Mouse (Mus musculus) gastrocnemius, adult 18-20 months (tissue): ENCODE data around the gene Bcl2l10. TPM values are rescaled to one million over a fixed set of nuclear protein-coding genes. Genes with fewer than 3 reads are reported as not detected.

Source experiments
- DNase-seq: peaks from one replicate; pipeline ENCODE4 v3.0.0; 2021; ENCODE audit warnings: low spot score
- long read RNA-seq, 2 experiments: library from polyadenylated mRNA; stranded (forward); transcript quantifications; one replicate each; pipeline ENCODE4 v2.0.0; 2021
- total RNA-seq, 2 experiments: library from RNA; stranded (reverse); gene quantifications; 2 replicates each; pipeline ENCODE4 v1.2.3; 2021

The Bcl2l10 gene
- not detected for total RNA-seq
- long read RNA-seq, experiment 1: 0 reads
- long read RNA-seq, experiment 2: 0 reads

DNA sequence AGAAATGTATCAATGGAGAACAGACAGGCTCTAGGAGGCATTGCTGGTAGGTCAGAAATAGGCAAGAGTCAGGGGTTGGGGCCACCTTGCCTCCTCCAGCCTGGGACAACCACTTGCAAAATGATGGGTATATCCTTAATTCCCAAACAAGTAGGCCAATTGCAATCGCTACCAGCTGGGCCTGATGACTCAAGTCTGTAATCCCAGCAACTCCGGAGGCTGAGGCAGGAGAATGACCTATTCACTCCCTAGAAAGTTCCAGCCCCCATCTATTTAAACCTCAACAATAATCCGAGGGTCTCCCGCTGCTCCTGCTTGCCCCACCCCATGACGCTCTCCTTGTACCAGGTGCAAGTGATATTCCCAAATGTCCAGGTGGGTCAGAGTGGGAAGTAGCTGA lies at the start of gene Bcl2l10:
Gene Bcl2l10, plus strand, starts transcription at position 301 of the 400 bp plus-strand sequence.
- DNase-seq: no peak

- DNase-seq: no peak
These were observed 48.2 kb upstream of the Bcl2l10 start for GRCm38 (mm10) chr9:75299342-75299741.

DNA sequence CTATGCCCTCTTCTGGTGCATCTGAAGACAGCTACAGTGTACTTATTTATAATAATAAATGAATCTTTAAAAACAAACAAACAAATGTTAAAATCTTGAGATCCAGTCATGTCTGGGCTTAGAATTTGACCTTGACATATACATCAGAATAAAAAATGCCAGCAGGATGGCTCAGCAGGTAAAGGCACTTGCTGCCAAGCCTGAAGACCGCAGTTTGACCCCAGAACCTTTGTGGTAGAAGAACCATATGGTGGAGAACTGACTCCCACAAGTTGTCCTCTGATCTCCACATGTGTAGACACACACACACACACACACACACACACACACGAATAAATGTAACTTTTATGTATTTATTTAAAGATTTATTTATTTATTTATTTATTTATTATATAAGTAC lies 44.5 kb upstream of the Bcl2l10 start:
- DNase-seq: no peak

DNA sequence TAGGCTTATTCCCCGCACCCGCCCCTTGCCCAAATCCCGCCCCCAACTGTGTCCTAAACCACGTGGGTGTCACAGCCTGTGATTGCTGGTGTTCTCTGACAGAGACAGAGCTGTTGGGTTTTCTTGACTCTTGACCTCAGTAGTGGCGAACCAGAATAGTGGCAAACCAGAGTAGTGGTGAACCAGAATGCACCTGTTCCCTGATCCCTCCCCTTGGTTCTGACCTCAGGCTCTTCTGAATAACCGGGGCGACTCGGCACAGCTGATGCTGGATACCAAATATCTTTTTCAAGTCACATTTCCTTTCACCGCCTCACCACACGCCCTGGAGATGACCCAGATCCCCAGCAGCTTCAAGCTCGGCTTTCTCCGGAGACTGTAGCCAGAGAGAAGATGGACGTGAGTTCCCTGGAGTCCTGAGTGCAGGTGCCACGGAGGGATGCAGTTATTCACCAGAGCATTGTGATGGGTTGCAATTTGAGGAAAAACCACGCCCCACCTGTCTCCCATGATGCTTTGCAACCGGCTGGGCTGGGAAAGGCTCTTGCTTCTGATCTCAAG lies 43.8 kb upstream of the Bcl2l10 start:
- DNase-seq: no peak

DNA sequence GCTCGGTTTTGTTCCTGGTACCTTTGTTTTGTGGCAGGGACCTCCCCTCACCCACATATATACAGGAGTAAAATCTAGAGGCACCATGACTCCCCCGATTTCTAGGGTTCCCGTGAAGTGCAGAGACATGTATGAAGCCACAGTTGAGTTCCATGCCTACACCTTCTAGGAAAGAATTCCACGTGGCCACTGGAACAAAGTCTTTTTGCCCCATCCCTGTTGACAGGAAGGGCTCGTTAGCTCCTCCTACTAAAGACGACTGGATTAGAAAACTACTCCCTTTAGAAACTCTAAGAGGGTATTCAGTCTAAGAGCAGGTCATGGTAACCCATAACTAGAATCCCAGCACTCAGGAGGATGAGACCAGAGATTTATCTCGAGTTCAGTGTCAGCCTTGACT lies 43.3 kb upstream of the Bcl2l10 start:
- DNase-seq: no peak

GRCm38 (mm10) chr9:75306126-75306898 lies 41.2 kb upstream of the Bcl2l10 start, which contains the start of gene Gnb5:
Gene Gnb5, plus strand, starts transcription at chr9:75306288.
- DNase-seq: no peak

DNA sequence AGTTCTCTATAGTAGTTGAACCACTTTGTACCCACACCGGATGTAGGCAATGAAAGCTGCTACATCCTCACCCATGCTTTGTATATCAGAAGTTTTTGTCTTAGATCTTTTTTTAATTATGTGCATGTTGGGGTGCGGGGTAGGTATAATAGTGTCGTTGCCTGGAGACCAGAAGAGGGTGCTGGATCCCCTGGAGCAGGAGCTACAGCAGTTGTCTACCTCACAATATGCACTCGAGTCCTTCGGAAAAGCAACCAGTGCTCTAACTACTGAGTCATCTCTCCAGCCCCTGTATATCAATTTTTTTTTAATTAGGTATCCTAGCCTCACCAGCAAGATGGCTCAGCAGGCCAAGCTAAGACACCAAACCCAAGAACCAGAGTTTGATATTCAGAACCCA lies 40.5 kb upstream of the Bcl2l10 start:
- no peak for DNase-seq

GRCm38 (mm10) chr9:75308621-75309020 lies 38.9 kb upstream of the Bcl2l10 start:
- DNase-seq: no peak

- DNase-seq: peak; percentile 78
These were observed 35.5 kb upstream of the Bcl2l10 start for GRCm38 (mm10) chr9:75312008-75312407.

DNA sequence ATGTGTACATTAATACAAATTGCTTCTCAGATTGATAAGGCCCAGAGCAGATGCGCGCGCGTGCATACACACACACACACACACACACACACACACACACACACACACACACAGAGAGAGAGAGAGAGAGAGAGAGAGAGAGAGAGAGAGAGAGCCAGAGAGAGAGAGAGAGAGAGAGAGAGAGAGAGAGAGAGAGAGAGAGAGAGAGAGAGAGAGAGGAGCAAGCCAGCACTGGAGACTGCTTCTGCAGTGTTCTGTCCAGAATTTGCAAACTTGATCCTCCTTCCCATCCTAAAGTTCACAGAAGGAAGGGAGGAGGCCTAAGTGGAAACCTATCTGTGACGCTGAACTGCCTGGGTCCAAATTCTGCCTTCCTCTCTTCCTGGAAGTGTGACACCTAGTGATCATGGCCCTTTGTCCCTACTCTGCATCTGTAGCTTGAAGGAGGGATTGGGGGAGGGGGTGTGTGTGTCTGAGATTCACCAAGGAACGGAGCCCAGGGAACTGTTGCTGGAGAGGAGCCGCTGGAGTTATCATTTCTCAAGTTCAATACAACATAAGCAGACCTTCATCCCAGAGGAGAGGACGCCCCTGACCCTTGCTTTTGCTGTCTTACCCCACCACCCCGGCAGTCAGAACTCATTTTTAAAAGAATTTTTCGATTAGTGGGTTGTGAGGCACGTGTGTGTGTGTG lies 34.3 kb upstream of the Bcl2l10 start:
- no peak for DNase-seq

GRCm38 (mm10) chr9:75313832-75314516 lies 33.6 kb upstream of the Bcl2l10 start:
- peak; percentile 75 for DNase-seq

GRCm38 (mm10) chr9:75314517-75315105 lies 32.9 kb upstream of the Bcl2l10 start:
- DNase-seq: no peak

GRCm38 (mm10) chr9:75315238-75315637 lies 32.3 kb upstream of the Bcl2l10 start:
- DNase-seq: no peak

DNA sequence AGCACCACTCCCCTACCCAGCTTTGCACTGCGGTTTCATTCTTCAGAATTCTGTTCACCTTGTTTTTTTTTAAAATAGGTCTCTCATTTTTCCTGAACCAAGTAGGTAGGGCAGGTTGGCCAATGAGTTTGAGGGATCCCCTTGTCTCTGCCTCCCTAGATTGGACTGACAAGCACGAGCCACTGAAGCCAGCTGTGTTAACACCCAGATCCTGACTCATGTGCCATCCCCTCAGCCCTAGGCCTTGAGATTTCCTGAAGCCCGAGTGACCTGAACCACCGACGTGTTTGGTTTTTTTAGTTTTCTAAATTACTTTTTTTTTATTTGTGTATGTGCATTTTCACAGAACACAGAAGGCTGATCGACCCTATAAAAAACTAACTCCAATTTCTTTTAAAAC lies 30.8 kb upstream of the Bcl2l10 start:
- no peak for DNase-seq

DNA sequence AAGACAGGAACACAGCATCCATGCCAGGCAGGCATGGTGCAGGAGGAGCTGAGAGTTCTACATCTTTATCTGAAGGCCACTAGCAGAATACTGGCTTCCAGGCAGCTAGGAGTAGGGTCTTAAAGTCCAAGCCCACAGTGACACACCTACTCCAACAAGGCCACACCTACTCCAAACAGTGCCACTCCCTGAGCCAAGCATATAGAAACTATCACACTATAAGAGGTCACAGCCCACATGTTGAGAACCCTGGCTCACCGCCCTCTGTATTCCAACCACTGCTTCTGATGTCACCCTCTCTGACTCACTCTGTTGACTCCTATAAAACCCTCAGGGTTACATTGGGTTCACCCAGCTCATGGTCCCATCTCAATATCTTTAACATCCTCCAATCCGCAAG lies 29.4 kb upstream of the Bcl2l10 start:
- DNase-seq: no peak

DNA sequence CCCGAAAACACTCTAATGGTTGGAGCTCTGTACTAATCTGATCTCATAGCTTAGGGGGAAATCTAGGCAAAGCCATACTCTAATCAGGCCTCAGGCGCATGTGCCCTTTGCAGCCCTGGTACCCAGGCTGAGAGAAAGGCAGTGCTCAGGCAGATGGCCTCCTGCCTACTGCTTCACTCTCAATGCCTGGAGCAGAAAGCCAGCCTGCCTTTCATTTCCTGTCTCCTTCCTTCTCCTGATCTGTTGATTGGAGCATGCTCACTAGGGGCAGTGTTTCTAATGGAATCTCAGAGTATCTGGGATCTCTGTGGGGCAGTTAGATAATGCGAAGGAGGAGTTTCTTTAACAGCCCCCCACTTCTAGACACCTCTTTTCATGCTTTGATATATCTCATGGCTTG lies 28.2 kb upstream of the Bcl2l10 start:
- DNase-seq: no peak

DNA sequence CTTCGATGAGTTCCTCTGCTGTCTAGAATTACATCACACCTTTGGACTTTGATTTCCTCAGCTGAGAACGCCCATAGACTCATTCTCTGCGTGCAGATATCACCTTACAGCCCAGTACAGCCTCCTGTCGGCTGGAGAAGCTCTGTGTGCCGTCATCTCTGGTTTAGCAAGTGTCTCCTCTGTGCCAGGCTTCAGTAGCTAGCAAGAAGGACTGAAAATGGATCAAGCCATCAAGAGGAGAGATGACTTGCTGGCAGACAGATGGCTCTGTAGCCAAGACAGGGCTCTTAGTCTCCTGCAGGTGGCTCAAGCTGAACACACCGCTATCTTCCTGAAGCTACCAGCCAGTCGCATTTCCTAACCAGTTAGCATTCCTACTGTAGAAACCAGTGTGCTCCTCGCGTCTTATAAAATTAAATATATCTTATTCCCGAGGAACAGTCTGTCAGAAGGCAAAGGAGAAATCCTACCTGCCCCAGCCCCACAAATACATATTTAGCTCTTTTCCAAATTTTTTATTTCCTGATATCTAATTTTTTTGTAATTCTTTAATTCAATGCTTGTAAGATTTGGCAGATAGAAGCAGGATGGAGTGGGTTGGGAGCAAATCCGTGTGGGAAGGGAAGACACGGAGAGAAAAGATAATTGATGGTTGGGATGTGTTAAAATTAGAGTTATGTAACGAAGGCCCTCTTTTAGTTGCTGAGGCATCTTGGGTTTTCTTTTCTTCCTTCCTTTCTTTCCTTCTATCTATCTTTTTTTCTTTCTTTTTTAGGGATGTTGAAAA lies 25.3 kb upstream of the Bcl2l10 start:
- no peak for DNase-seq

- DNase-seq: no peak
These were observed 19.5 kb upstream of the Bcl2l10 start for GRCm38 (mm10) chr9:75328047-75328446.

DNA sequence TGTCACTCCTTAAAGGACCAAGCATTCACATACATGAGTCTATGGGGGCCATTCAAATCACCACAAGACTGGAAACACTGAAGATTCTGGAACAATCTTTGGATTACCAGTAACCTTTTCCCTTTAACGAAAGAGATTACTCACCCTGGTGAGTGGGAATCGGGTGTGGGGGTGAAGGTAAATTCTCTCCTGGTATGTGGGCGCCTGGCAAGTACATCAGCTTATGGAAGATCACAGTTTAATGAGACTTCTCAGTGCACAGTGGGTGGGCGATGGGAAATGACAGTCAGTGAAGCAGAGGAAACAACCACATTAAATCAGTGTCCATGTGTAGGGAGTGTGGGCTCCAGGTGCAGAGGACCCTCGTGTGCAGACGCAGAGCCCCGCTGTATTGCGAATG lies 16.7 kb upstream of the Bcl2l10 start:
- no peak for DNase-seq

- no peak for DNase-seq
These were observed 13.1 kb upstream of the Bcl2l10 start for GRCm38 (mm10) chr9:75334440-75334839.

DNA sequence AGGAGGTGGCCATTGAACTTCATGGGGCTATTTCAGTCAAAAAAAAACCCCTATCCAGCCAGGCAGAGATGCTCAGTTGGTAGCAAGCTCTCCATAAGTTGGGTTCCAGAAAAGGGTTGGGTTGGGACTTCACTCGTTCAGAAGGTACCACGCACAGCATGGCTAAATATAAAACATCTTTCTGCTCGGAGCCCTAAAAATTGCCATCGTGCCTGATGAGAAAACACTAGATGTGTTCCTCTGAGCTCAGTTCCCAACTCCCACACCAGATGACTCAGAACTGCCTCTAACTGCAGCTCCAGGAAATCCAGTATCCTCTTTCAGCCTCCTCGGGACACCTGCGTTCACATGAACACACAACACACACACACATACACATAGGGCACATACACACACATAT lies 9.5 kb upstream of the Bcl2l10 start:
- no peak for DNase-seq
